Mouse (Mus musculus) olfactory bulb, adult 2 months (tissue): Measurements from ENCODE around the gene Ccdc134.

ENCODE experiments used
- CTCF ChIP-seq: fragments of 200-500 bp; IDR thresholded peaks from 2 replicates; pipeline ENCODE4 v1.5.1; 2012; ENCODE audit warnings: low read depth, mild to moderate bottlenecking, low read length, moderate library complexity; ENCODE audit not compliant: insufficient read depth
- POLR2A ChIP-seq: fragments of 200-500 bp; IDR thresholded peaks from 2 replicates; pipeline ENCODE4 v1.6.1; 2012; ENCODE audit warnings: mild to moderate bottlenecking, low read depth, low read length, moderate library complexity; ENCODE audit not compliant: insufficient read depth

DNA sequence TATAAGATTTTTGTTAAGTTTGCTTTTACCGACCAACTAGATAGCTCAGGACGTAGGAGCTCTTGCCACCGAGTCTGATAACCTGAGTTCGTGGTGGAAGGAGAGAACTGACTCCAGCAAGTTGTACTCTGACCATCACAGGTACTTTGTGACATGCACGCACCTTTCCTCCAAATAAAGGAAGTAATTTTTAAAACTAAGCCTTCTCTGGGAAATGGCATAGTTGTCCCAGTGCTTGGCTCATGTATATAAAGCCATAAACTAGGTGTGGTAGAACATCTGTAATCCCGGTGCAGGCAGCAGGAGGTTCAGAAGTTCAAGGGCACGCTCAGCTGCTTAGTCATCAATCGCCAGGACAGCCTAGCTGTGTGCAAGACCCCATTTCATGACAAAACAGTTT, 7.2 kb upstream of the Ccdc134 start:
- TF ChIP-seq POLR2A (no peak), CTCF (no peak)
